9 mouse cellular contexts compared by ENCODE assay signal in genomic region chr16:8117543-8118167, GRCm38 (mm10).
A peak's percentile ranks its signal among the peaks of the same experiment; 100 is the strongest.
DNase-seq lines count a peak whose midpoint lies in the region; ATAC-seq and TF ChIP-seq lines count a peak whose summit lies in the region.
"Had no signal": no experiment of that assay in that cellular context is flagged by ENCODE, and none has a peak within 500 bp of the region (broad histone marks: within the 10 kb centered on the region; RNA-seq: fewer than 3 reads in every experiment).

No protein-coding gene starts in this region.

- no peaks in the 10 kb centered on the region for H3K9me3 ChIP-seq in hindbrain, embryonic 11.5 days (ENCODE audit: control insufficient read depth, low read length)
- H3K9me3 ChIP-seq in limb, embryonic 11.5 days (ENCODE audit: control insufficient read depth, low read length): no peaks in the 10 kb centered on the region
- no peaks in the 10 kb centered on the region for H3K9me3 ChIP-seq in liver, embryonic 12.5 days (replicated peaks)

- DNase-seq in kidney, postnatal 10 days: peak; percentile 10
- DNase-seq in kidney, adult 2 months: no peak
- peak; percentile 16 for DNase-seq in embryo, embryonic 11.5 days (ENCODE audit: low read depth, low spot score)
- DNase-seq in hindbrain, embryonic 11.5 days (ENCODE audit: low spot score): peak; percentile 35
- peak; percentile 58 for DNase-seq in limb, embryonic 11.5 days (ENCODE audit: low spot score)
- DNase-seq in gastrocnemius, adult 2 months: no peak
- DNase-seq in gastrocnemius, postnatal 36 days: no peak

- no peak for TF ChIP-seq CTCF in kidney, adult 2 months (conservative IDR thresholded peaks at IDR 0.05; ENCODE audit: insufficient read depth, insufficient read length, low read depth, low read length)
- TF ChIP-seq CTCF in gastrocnemius, adult 2 months (IDR thresholded peaks at IDR 0.05): no peak

- H3K4me1 ChIP-seq in kidney, adult 2 months (ENCODE audit: control insufficient read depth, insufficient read depth, low read length): no peaks in the 10 kb centered on the region
- H3K4me1 ChIP-seq in hindbrain, embryonic 11.5 days (replicated peaks; ENCODE audit: control insufficient read depth, insufficient read depth, low read length): no peaks in the 10 kb centered on the region
- H3K4me1 ChIP-seq in limb, embryonic 11.5 days (ENCODE audit: control insufficient read depth, insufficient read depth, low read length): no peaks in the 10 kb centered on the region; the same call in 1 of the 2 replicates
- no peaks in the 10 kb centered on the region for H3K4me1 ChIP-seq in liver, embryonic 12.5 days

- no peak overlapping the region for H3K4me3 ChIP-seq in kidney, adult 2 months (ENCODE audit: insufficient read depth, low read depth, low read length)
- H3K4me3 ChIP-seq in hindbrain, embryonic 11.5 days (ENCODE audit: low read depth, low read length): no peak overlapping the region
- H3K4me3 ChIP-seq in limb, embryonic 11.5 days (ENCODE audit: low read depth, low read length): no peak overlapping the region
- no peak overlapping the region for H3K4me3 ChIP-seq in gastrocnemius, adult 2 months
- H3K4me3 ChIP-seq in liver, embryonic 12.5 days: no peak overlapping the region
- H3K4me3 ChIP-seq: myocyte had no signal

- intact Hi-C loops in gastrocnemius, adult 2 months (cut with DNase I): no loop called here
- intact Hi-C loops in gastrocnemius, postnatal 36 days (cut with DNase I): no loop called here

- ATAC-seq in hindbrain, embryonic 11.5 days (ENCODE audit: low FRiP score): peak; percentile 45; the same call in 1 of the 2 replicates
- ATAC-seq in limb, embryonic 11.5 days (ENCODE audit: insufficient number of reproducible peaks, low FRiP score, low TSS enrichment, low read depth): peak; percentile 62
- ATAC-seq in liver, embryonic 12.5 days: no peak

- no peak for TF ChIP-seq POLR2A in kidney, adult 2 months (IDR thresholded peaks at IDR 0.05; ENCODE audit: low read depth, low read length)

- no peaks in the 10 kb centered on the region; the same call in 1 of the 2 replicates for H3K27me3 ChIP-seq in kidney, adult 2 months (replicated peaks; ENCODE audit: control insufficient read depth, insufficient read depth, low read length)
- H3K27me3 ChIP-seq in hindbrain, embryonic 11.5 days (ENCODE audit: control insufficient read depth, insufficient read depth, low read length): no peaks in the 10 kb centered on the region
- no peaks in the 10 kb centered on the region for H3K27me3 ChIP-seq in limb, embryonic 11.5 days (ENCODE audit: control insufficient read depth, insufficient read depth, low read length)
- H3K27me3 ChIP-seq in liver, embryonic 12.5 days (replicated peaks): no peaks in the 10 kb centered on the region

- no peaks in the 10 kb centered on the region for H3K36me3 ChIP-seq in kidney, adult 2 months (ENCODE audit: control insufficient read depth, insufficient read depth, low read length)
- no peaks in the 10 kb centered on the region for H3K36me3 ChIP-seq in hindbrain, embryonic 11.5 days (ENCODE audit: control insufficient read depth, insufficient read depth, low read length)
- H3K36me3 ChIP-seq in limb, embryonic 11.5 days (ENCODE audit: control insufficient read depth, insufficient read depth, low read length): no peaks in the 10 kb centered on the region
- H3K36me3 ChIP-seq in liver, embryonic 12.5 days: no peaks in the 10 kb centered on the region

- H3K9ac ChIP-seq in hindbrain, embryonic 11.5 days (ENCODE audit: low read depth, low read length): no peak overlapping the region
- H3K9ac ChIP-seq in limb, embryonic 11.5 days (ENCODE audit: low read length): no peak overlapping the region
- H3K9ac ChIP-seq in liver, embryonic 12.5 days: no peak overlapping the region

- 29% methylated on average over 11 of the region's 11 CpGs for WGBS in kidney, adult 2 months
- WGBS in hindbrain, embryonic 11.5 days: 48% methylated on average over 11 of the region's 11 CpGs
- WGBS in limb, embryonic 11.5 days: 9% methylated on average over 11 of the region's 11 CpGs
- 56% methylated on average over 11 of the region's 11 CpGs for WGBS in liver, embryonic 12.5 days (ENCODE audit: insufficient replicate concordance)

- H3K27ac ChIP-seq in kidney, adult 2 months (ENCODE audit: insufficient read depth, low read depth, low read length): no peak overlapping the region
- no peak overlapping the region for H3K27ac ChIP-seq in hindbrain, embryonic 11.5 days (ENCODE audit: low read depth, low read length)
- H3K27ac ChIP-seq in limb, embryonic 11.5 days (replicated peaks; ENCODE audit: low read depth, low read length): 0 out of 2 replicates have a peak overlapping the region, but pooled peaks have one; percentile 10
- no peak overlapping the region for H3K27ac ChIP-seq in gastrocnemius, adult 2 months
- no peak overlapping the region for H3K27ac ChIP-seq in liver, embryonic 12.5 days

- no peak overlapping the region for H3K4me2 ChIP-seq in hindbrain, embryonic 11.5 days (replicated peaks; ENCODE audit: low read depth, low read length)
- H3K4me2 ChIP-seq in limb, embryonic 11.5 days (ENCODE audit: low read depth, severe bottlenecking): no peak overlapping the region
- H3K4me2 ChIP-seq in liver, embryonic 12.5 days: no peak overlapping the region

Comparison
In these comparisons a context has a peak if more than half of its experiments do, and no peak if none do; other contexts are left out.
1. DNase-seq: peak in kidney, postnatal 10 days (single experiment), embryo, embryonic 11.5 days (single experiment), hindbrain, embryonic 11.5 days (single experiment) and limb, embryonic 11.5 days (single experiment); none in kidney, adult 2 months (single experiment), gastrocnemius, adult 2 months (single experiment) and gastrocnemius, postnatal 36 days (0 of 2).